ENCODE assay signal across 8 mouse cellular contexts in genomic region chr15:100686989-100687388, GRCm38 (mm10). TPM values are rescaled to one million over a fixed set of nuclear protein-coding genes. Genes with fewer than 3 reads are reported as not detected.
A peak's percentile ranks its signal among the peaks of the same experiment; 100 is the strongest.
DNase-seq lines count a peak whose midpoint lies in the region; ATAC-seq lines count a peak whose summit lies in the region.

No protein-coding gene starts in this region.

- WGBS in liver, embryonic 12.5 days (ENCODE audit: insufficient replicate concordance): 13% methylated on average over 12 of the region's 12 CpGs

- peak; percentile 43 to 49 for DNase-seq in left cerebral cortex, postnatal 36 days (ENCODE audit: low spot score in 2 of 2)
- no peak for DNase-seq in left cerebral cortex, adult 8-10 months (ENCODE audit: low spot score in 2 of 2)
- DNase-seq in adrenal gland, adult 8-10 months: peak; percentile 57
- DNase-seq in thymus, postnatal 0 days (ENCODE audit: low spot score): peak; percentile 38
- no peak for DNase-seq in spleen, postnatal 10 days (ENCODE audit: low spot score in 2 of 2)
- DNase-seq in cerebellum, postnatal 36 days: no peak
- DNase-seq in ovary, postnatal 10 days (ENCODE audit: low spot score): no peak

- intact Hi-C loops in left cerebral cortex, postnatal 36 days (cut with DNase I): no loop called here

- ATAC-seq in liver, embryonic 12.5 days: no peak

- 0 out of 2 replicates have a peak, but pooled peaks cover 9% of the 10 kb centered on the region for H3K27me3 ChIP-seq in liver, embryonic 12.5 days (replicated peaks)

- peak overlapping the region; percentile 14; the same call in 1 of the 2 replicates for H3K9ac ChIP-seq in liver, embryonic 12.5 days

- peaks cover 52% of the 10 kb centered on the region for H3K4me1 ChIP-seq in liver, embryonic 12.5 days

- H3K4me3 ChIP-seq in liver, embryonic 12.5 days: no peak overlapping the region

- H3K9me3 ChIP-seq in liver, embryonic 12.5 days (replicated peaks): peaks cover 10% of the 10 kb centered on the region; the same call in 1 of the 2 replicates

- peak overlapping the region; percentile 56; the same call in 1 of the 2 replicates for H3K27ac ChIP-seq in liver, embryonic 12.5 days

- no peaks in the 10 kb centered on the region for H3K36me3 ChIP-seq in liver, embryonic 12.5 days

- H3K4me2 ChIP-seq in liver, embryonic 12.5 days: peak overlapping the region; percentile 45

RNA-seq across cellular contexts. Expression of gene Cela1, which starts 0.7 kb away (rescaled TPM):
- 1 to 10 TPM; 3.6 to 4.4 TPM for total RNA-seq in left cerebral cortex, postnatal 36 days (2021)
- total RNA-seq in left cerebral cortex, adult 8-10 months (2022): 1 to 10 TPM; 1.7 to 5.8 (median 4.5) TPM
- total RNA-seq in adrenal gland, adult 8-10 months (2022): 100 to 1,000 TPM; 107 to 119 (median 115) TPM
- 8.7 and 11.0 TPM in 2 replicates for polyA plus RNA-seq in liver, embryonic 12.5 days (2016; fragmentation: Nextera tagmentation; extraction: Ambion mirVana)
- polyA plus RNA-seq in thymus, postnatal 0 days (2015; fragmentation: Nextera tagmentation; extraction: Ambion mirVana): 6.2 and 13.1 TPM in 2 replicates

RNA-seq across cellular contexts. Expression of gene Bin2, which starts 17.6 kb away (rescaled TPM):
- total RNA-seq in left cerebral cortex, postnatal 36 days (2021): 1 to 10 TPM; 4.5 to 6.2 TPM
- 10 to 100 TPM in 1 of 4 experiments, 1 to 10 TPM in 3; 6.8 to 10.0 (median 7.6) TPM for total RNA-seq in left cerebral cortex, adult 8-10 months (2022)
- total RNA-seq in adrenal gland, adult 8-10 months (2022): 1 to 10 TPM; 2.5 to 7.0 (median 3.8) TPM
- 40.5 and 40.6 TPM in 2 replicates for polyA plus RNA-seq in liver, embryonic 12.5 days (2016; fragmentation: Nextera tagmentation; extraction: Ambion mirVana)
- 33.1 and 45.9 TPM in 2 replicates for polyA plus RNA-seq in thymus, postnatal 0 days (2015; fragmentation: Nextera tagmentation; extraction: Ambion mirVana)

RNA-seq across cellular contexts. Expression of gene Galnt6, which starts 42.2 kb away (rescaled TPM):
- total RNA-seq in left cerebral cortex, postnatal 36 days (2021): 1 to 10 TPM; 3.7 to 7.7 TPM
- total RNA-seq in left cerebral cortex, adult 8-10 months (2022): 10 to 100 TPM; 12.4 to 15.1 (median 14.4) TPM
- 1 to 10 TPM; 5.1 to 7.2 (median 5.8) TPM for total RNA-seq in adrenal gland, adult 8-10 months (2022)
- 0.96 and 1.3 TPM in 2 replicates for polyA plus RNA-seq in liver, embryonic 12.5 days (2016; fragmentation: Nextera tagmentation; extraction: Ambion mirVana)
- 16.6 and 16.9 TPM in 2 replicates for polyA plus RNA-seq in thymus, postnatal 0 days (2015; fragmentation: Nextera tagmentation; extraction: Ambion mirVana)

RNA-seq across cellular contexts. Expression of gene Smagp, which starts 50.2 kb away (rescaled TPM):
- 1 to 10 TPM; 1.8 to 1.9 TPM for total RNA-seq in left cerebral cortex, postnatal 36 days (2021)
- total RNA-seq in left cerebral cortex, adult 8-10 months (2022): 1 to 10 TPM; 1.9 to 3.1 (median 2.3) TPM
- 10 to 100 TPM; 42.7 to 64.0 (median 55.6) TPM for total RNA-seq in adrenal gland, adult 8-10 months (2022)
- polyA plus RNA-seq in liver, embryonic 12.5 days (2016; fragmentation: Nextera tagmentation; extraction: Ambion mirVana): 10.5 and 11.4 TPM in 2 replicates
- polyA plus RNA-seq in thymus, postnatal 0 days (2015; fragmentation: Nextera tagmentation; extraction: Ambion mirVana): 4.8 TPM in 2 replicates

Comparison
In these comparisons a context has a peak if more than half of its experiments do, and no peak if none do; other contexts are left out.
1. DNase-seq: peak in left cerebral cortex, postnatal 36 days (2 of 2), adrenal gland, adult 8-10 months (single experiment) and thymus, postnatal 0 days (single experiment); none in left cerebral cortex, adult 8-10 months (0 of 2), spleen, postnatal 10 days (0 of 2), cerebellum, postnatal 36 days (0 of 2) and ovary, postnatal 10 days (single experiment).
2. RNA of gene Cela1, which starts 0.7 kb away (total RNA-seq): 107 to 119 TPM in adrenal gland, adult 8-10 months; 1.7 to 5.8 TPM in left cerebral cortex, adult 8-10 months and 3.6 to 4.4 TPM in left cerebral cortex, postnatal 36 days; every median in the first group is over 10 times any median in the second.